Mouse (Mus musculus): ENCODE measurements around the gene H2-K1. TPM values are rescaled to one million over a fixed set of nuclear protein-coding genes. Genes with fewer than 3 reads are reported as not detected.
A peak's percentile ranks its signal among the peaks of the same experiment; 100 is the strongest.
"Not testable (repeated sequence)": the region's sequence is repeated elsewhere in the genome, so short reads cannot be mapped to it uniquely, and the experiment has no call there.

Gene H2-K1
- polyA plus RNA-seq, 1 experiment from 2014 or later = 32.7 TPM

- ATAC-seq (ENCODE audit: low FRiP score, low TSS enrichment) = no peak
- H3K27ac ChIP-seq (ENCODE audit: low read length) = no peak overlapping the region
- no peak overlapping the region for H3K4me3 ChIP-seq (ENCODE audit: low read length)
- peaks cover 28% of the 10 kb centered on the region for H3K36me3 ChIP-seq (ENCODE audit: insufficient read depth, low read length)
- H3K4me2 ChIP-seq (replicated peaks; ENCODE audit: low read depth, low read length) = no peak overlapping the region
- peaks cover 23% of the 10 kb centered on the region for H3K4me1 ChIP-seq (ENCODE audit: insufficient read depth, low read length)
- H3K9ac ChIP-seq (replicated peaks; ENCODE audit: low read length) = no peak overlapping the region
- WGBS = 95% methylated on average over 23 of the region's 23 CpGs
- H3K27me3 ChIP-seq (ENCODE audit: insufficient read depth, low read length) = no peaks in the 10 kb centered on the region
- H3K9me3 ChIP-seq (ENCODE audit: low read length) = peaks cover 10% of the 10 kb centered on the region; the same call in 1 of the 2 replicates
These were observed 21.6 kb upstream of the H2-K1 start for GRCm38 (mm10) chr17:34021539-34022413.

DNA sequence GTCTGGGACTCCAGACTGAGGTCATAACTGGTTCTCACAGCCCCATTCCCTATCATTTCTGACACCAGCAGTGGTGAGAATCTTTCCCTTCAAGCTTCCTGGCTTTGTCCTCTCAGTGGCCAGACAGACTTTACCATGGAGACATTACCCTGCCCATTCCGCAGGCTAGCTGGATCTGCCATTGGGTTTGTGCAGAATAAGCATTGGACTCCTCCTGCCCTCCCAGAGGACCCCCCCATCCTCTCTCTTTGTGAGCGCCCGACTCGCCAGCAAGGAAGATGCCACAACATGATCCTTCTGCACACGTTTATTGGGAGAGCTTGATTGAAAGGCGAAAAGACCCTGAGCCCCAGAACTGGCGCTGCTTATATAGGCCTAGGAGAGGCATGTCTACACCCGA, 13.3 kb upstream of the H2-K1 start:
- ATAC-seq (ENCODE audit: low FRiP score, low TSS enrichment) = no peak
- Histone ChIP-seq H3K9ac (replicated peaks; ENCODE audit: low read length) (no peak overlapping the region), H3K4me3 (ENCODE audit: low read length) (no peak overlapping the region), H3K4me2 (replicated peaks; ENCODE audit: low read depth, low read length) (no peak overlapping the region), H3K36me3 (ENCODE audit: insufficient read depth, low read length) (no peaks in the 10 kb centered on the region), H3K27me3 (ENCODE audit: insufficient read depth, low read length) (no peaks in the 10 kb centered on the region), H3K4me1 (ENCODE audit: insufficient read depth, low read length) (no peaks in the 10 kb centered on the region), H3K27ac (ENCODE audit: low read length) (no peak overlapping the region), H3K9me3 (ENCODE audit: low read length) (no peaks in the 10 kb centered on the region)
- WGBS = 95% methylated on average over 8 of the region's 8 CpGs

- no peak overlapping the region for H3K27ac ChIP-seq (ENCODE audit: low read length)
- no peak overlapping the region for H3K4me3 ChIP-seq (ENCODE audit: low read length)
- peaks cover 8% of the 10 kb centered on the region for H3K27me3 ChIP-seq (ENCODE audit: insufficient read depth, low read length)
- no peaks in the 10 kb centered on the region for H3K36me3 ChIP-seq (ENCODE audit: insufficient read depth, low read length)
- H3K9me3 ChIP-seq (ENCODE audit: low read length) = no peaks in the 10 kb centered on the region
- no peak overlapping the region for H3K4me2 ChIP-seq (replicated peaks; ENCODE audit: low read depth, low read length)
- no peak overlapping the region for H3K9ac ChIP-seq (replicated peaks; ENCODE audit: low read length)
- no peaks in the 10 kb centered on the region for H3K4me1 ChIP-seq (ENCODE audit: insufficient read depth, low read length)
- 82% methylated on average over 5 of the region's 5 CpGs for WGBS
- ATAC-seq (ENCODE audit: low FRiP score, low TSS enrichment) = no peak
These were observed 10.0 kb upstream of the H2-K1 start for GRCm38 (mm10) chr17:34010156-34010555.

DNA sequence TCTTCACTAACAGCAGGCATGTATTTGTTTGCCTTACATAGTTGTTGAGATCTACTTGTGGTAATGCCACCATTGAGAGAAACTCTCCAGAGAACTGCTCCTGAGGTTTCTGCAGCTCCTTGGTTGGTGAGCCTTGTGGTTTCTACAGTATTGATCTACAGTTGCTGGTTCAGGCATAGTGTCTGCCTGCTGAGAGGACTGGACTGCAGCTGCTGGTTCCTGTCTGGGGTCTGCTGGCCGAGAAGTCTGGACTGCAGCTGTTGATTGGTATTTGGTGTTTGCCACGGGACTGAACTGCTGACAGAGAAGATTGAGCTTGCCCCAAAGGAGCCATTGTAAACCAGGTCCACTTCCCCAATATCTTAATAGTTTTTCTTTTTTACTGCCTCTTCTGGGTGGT, 6.4 kb upstream of the H2-K1 start:
- no peak overlapping the region for H3K4me2 ChIP-seq (replicated peaks; ENCODE audit: low read depth, low read length)
- H3K9ac ChIP-seq (replicated peaks; ENCODE audit: low read length) = no peak overlapping the region
- H3K4me1 ChIP-seq (ENCODE audit: insufficient read depth, low read length) = no peaks in the 10 kb centered on the region
- H3K36me3 ChIP-seq (ENCODE audit: insufficient read depth, low read length) = no peaks in the 10 kb centered on the region
- peaks cover 14% of the 10 kb centered on the region for H3K27me3 ChIP-seq (ENCODE audit: insufficient read depth, low read length)
- no peak overlapping the region for H3K27ac ChIP-seq (ENCODE audit: low read length)
- 46% methylated on average over 2 of the region's 2 CpGs for WGBS
- no peak overlapping the region for H3K4me3 ChIP-seq (ENCODE audit: low read length)
- H3K9me3 ChIP-seq (ENCODE audit: low read length) = no peaks in the 10 kb centered on the region
- no peak for ATAC-seq (ENCODE audit: low FRiP score, low TSS enrichment)

DNA sequence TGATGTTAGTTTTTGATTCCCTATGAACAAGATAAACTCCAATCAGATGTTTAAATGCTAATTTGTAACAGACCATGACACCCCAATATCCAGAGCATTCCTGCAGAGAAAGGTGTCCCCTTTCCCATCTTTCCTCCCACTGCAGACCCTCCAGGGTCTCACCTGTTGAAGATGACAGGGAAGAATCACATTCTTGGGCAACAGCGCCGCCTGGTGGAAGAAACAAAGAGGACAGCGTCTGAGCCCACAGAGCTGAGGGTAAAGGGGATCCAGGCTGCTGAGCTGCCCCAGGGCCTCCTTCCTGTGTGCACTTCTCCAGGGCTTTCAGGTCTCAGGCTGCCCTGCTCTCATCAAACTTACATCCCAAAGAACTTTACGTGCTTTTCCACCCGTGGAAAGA, 3.3 kb upstream of the H2-K1 start:
- Histone ChIP-seq H3K4me2 (replicated peaks; ENCODE audit: low read depth, low read length) (no peak overlapping the region), H3K4me3 (ENCODE audit: low read length) (no peak overlapping the region), H3K9me3 (ENCODE audit: low read length) (no peaks in the 10 kb centered on the region), H3K27me3 (ENCODE audit: insufficient read depth, low read length) (peaks cover 41% of the 10 kb centered on the region), H3K4me1 (ENCODE audit: insufficient read depth, low read length) (0 out of 2 replicates have a peak, but pooled peaks cover 4% of the 10 kb centered on the region), H3K27ac (ENCODE audit: low read length) (no peak overlapping the region), H3K36me3 (ENCODE audit: insufficient read depth, low read length) (no peaks in the 10 kb centered on the region), H3K9ac (replicated peaks; ENCODE audit: low read length) (no peak overlapping the region)
- ATAC-seq (ENCODE audit: low FRiP score, low TSS enrichment) = no peak
- WGBS = 2% methylated on average over 5 of the region's 5 CpGs

DNA sequence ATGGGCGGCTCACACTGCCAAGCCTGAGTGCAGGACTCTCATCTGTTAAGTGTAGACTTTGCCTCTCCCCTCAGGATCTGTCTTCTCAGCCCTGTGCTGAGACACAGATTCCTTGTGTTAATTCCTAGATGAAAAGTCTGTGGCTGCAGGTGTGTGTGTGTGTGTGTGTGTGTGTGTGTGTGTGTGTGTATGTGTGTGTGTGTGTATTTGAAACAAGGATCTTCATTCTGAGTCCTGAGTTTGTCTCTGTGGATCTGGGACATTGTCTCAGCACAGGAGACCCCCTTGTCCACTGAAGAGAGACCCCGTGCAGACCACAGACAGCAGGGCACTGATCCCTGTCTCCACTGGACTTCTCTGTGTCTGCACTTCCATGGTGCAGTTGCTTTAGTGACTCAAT, 649 bp upstream of the H2-K1 start:
- not testable (repeated sequence) for H3K36me3 ChIP-seq (ENCODE audit: insufficient read depth, low read length); H3K9me3 ChIP-seq (ENCODE audit: low read length); H3K27ac ChIP-seq (ENCODE audit: low read length); H3K4me1 ChIP-seq (ENCODE audit: insufficient read depth, low read length); H3K9ac ChIP-seq (replicated peaks; ENCODE audit: low read length); ATAC-seq (ENCODE audit: low FRiP score, low TSS enrichment); H3K4me3 ChIP-seq (ENCODE audit: low read length)
- Histone ChIP-seq H3K27me3 (ENCODE audit: insufficient read depth, low read length) (peaks cover 42% of the 10 kb centered on the region), H3K4me2 (replicated peaks; ENCODE audit: low read depth, low read length) (peak overlapping the region; percentile 98; the same call in 1 of the 2 replicates)
- WGBS = 71% methylated on average over 2 of the region's 2 CpGs

DNA sequence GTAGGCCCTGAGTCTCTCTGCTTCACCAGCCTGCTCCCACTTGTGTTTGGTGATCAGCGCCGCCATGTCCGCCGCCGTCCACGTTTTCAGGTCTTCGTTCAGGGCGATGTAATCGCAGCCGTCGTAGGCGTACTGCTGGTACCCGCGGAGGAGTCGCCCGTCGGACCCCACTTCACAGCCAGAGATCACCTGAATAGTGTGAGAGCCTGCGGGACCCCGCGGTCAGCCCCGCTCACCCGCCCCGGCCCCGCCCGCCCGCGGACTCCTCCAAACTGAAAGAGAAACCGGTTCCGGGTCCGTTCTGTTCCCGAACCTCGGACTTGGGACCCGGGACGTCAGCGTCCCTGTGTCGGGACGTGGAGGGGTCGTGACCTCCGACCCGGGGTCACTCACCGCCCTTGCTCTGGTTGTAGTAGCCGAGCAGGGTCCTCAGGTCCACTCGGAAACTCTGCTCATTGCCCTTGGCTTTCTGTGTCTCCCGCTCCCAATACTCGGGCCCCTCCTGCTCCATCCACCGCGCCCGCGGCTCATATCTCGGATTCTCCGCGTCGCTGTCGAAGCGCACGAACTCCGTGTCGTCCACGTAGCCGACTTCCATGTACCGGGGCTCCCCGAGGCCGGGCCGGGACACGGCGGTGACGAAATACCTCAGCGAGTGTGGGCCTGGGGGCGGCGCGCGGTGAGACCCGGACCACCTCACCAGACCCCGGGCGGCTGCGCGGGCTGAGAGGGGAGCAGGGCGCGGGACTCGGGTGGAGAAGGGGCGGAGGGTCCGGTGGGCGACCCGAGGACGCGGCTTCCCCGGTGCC, 602 bp downstream of the H2-K1 start:
- H3K9ac ChIP-seq (replicated peaks; ENCODE audit: low read length) = peak overlapping the region; percentile 65
- peaks cover 36% of the 10 kb centered on the region for H3K27me3 ChIP-seq (ENCODE audit: insufficient read depth, low read length)
- peak overlapping the region; percentile 61 for H3K4me3 ChIP-seq (ENCODE audit: low read length)
- no peaks in the 10 kb centered on the region for H3K9me3 ChIP-seq (ENCODE audit: low read length)
- ATAC-seq (ENCODE audit: low FRiP score, low TSS enrichment) = peak; percentile 9; the same call in 1 of the 2 replicates
- WGBS = 1% methylated on average over 81 of the region's 87 CpGs
- H3K4me2 ChIP-seq (replicated peaks; ENCODE audit: low read depth, low read length) = peak overlapping the region; percentile 98
- 0 out of 2 replicates have a peak, but pooled peaks cover 4% of the 10 kb centered on the region for H3K4me1 ChIP-seq (ENCODE audit: insufficient read depth, low read length)
- H3K27ac ChIP-seq (ENCODE audit: low read length) = no peak overlapping the region
- no peaks in the 10 kb centered on the region for H3K36me3 ChIP-seq (ENCODE audit: insufficient read depth, low read length)

- not testable (repeated sequence) for H3K4me1 ChIP-seq (ENCODE audit: insufficient read depth, low read length); H3K27ac ChIP-seq (ENCODE audit: low read length); H3K4me2 ChIP-seq (replicated peaks; ENCODE audit: low read depth, low read length); H3K36me3 ChIP-seq (ENCODE audit: insufficient read depth, low read length); H3K4me3 ChIP-seq (ENCODE audit: low read length); ATAC-seq (ENCODE audit: low FRiP score, low TSS enrichment); H3K9me3 ChIP-seq (ENCODE audit: low read length); H3K9ac ChIP-seq (replicated peaks; ENCODE audit: low read length)
- peaks cover 36% of the 10 kb centered on the region for H3K27me3 ChIP-seq (ENCODE audit: insufficient read depth, low read length)
- whole genome bisulfite sequencing = 45% methylated on average over 5 of the region's 5 CpGs
These were observed 1.4 kb downstream of the H2-K1 start for GRCm38 (mm10) chr17:33998697-33999096.

GRCm38 (mm10) chr17:33997025-33997424, 3.1 kb downstream of the H2-K1 start:
- not testable (repeated sequence) for H3K27ac ChIP-seq (ENCODE audit: low read length); H3K36me3 ChIP-seq (ENCODE audit: insufficient read depth, low read length); H3K9me3 ChIP-seq (ENCODE audit: low read length); H3K4me1 ChIP-seq (ENCODE audit: insufficient read depth, low read length); H3K4me2 ChIP-seq (replicated peaks; ENCODE audit: low read depth, low read length); H3K4me3 ChIP-seq (ENCODE audit: low read length); ATAC-seq (ENCODE audit: low FRiP score, low TSS enrichment); H3K9ac ChIP-seq (replicated peaks; ENCODE audit: low read length)
- H3K27me3 ChIP-seq (ENCODE audit: insufficient read depth, low read length) = peaks cover 35% of the 10 kb centered on the region
- 89% methylated on average over 2 of the region's 2 CpGs for WGBS
